Mouse (Mus musculus) heart, postnatal 0 days (tissue): ENCODE results near the gene Marveld1. TPM values are rescaled to one million over a fixed set of nuclear protein-coding genes. Genes with fewer than 3 reads are reported as not detected.
A peak's percentile ranks its signal among the peaks of the same experiment; 100 is the strongest.

ENCODE experiments used
- ATAC-seq: fragments of 200-750 bp; cut with Nextera tagmentation; 2 replicates; pipeline ENCODE4 v1.8.0; 2017; ENCODE audit warnings: low read depth, moderate number of reproducible peaks, moderate library complexity; ENCODE audit not compliant: insufficient read depth
- DNase-seq: peaks from one replicate; pipeline ENCODE4 v3.0.0-alpha.2; 2016; ENCODE audit warnings: low spot score
- H3K27ac ChIP-seq: fragments of 300-500 bp; sonication (generic); 2 replicates; pipeline ENCODE4 v1.5.1; 2014; ENCODE audit warnings: low read depth, mild to moderate bottlenecking
- H3K27me3 ChIP-seq: fragments of 300-500 bp; sonication (generic); 2 replicates; pipeline ENCODE4 v1.6.1; 2014; ENCODE audit warnings: low read length, mixed read lengths; ENCODE audit not compliant: control insufficient read depth, insufficient read depth
- H3K36me3 ChIP-seq: fragments of 300-500 bp; sonication (generic); replicated peaks from 2 replicates; pipeline ENCODE4 v1.6.1; 2014; ENCODE audit warnings: low read length, mixed read lengths; ENCODE audit not compliant: control insufficient read depth, insufficient read depth
- H3K4me1 ChIP-seq: fragments of 300-500 bp; sonication (generic); 2 replicates; pipeline ENCODE4 v1.6.1; 2014; ENCODE audit warnings: antibody characterized with exemption; ENCODE audit not compliant: control insufficient read depth, insufficient read depth
- H3K4me2 ChIP-seq: fragments of 300-500 bp; sonication (generic); 2 replicates; pipeline ENCODE4 v1.6.1; 2014; ENCODE audit warnings: low read depth, mild to moderate bottlenecking, low read length, moderate library complexity
- H3K4me3 ChIP-seq: fragments of 300-500 bp; sonication (generic); 2 replicates; pipeline ENCODE4 v1.5.1; 2014; ENCODE audit warnings: low read depth, low read length
- H3K9ac ChIP-seq: fragments of 300-500 bp; sonication (generic); replicated peaks from 2 replicates; pipeline ENCODE4 v1.6.1; 2014; ENCODE audit warnings: low read depth, low read length, mixed read lengths
- H3K9me3 ChIP-seq: fragments of 300-500 bp; sonication (generic); replicated peaks from 2 replicates; pipeline ENCODE4 v1.6.1; 2016; ENCODE audit warnings: low read length; ENCODE audit not compliant: control insufficient read depth
- CTCF ChIP-seq: IDR thresholded peaks from 2 replicates; pipeline ENCODE4 v1.5.1; 2016; ENCODE audit warnings: antibody characterized with exemption, control low read depth, low read depth
- EP300 ChIP-seq: IDR thresholded peaks from 2 replicates; pipeline ENCODE4 v1.6.1; 2016; ENCODE audit warnings: antibody characterized with exemption, low read depth
- WGBS: fragments of 180-500 bp; shearing (Covaris S2); extraction: QIAGEN DNeasy Blood & Tissue Kit; methylation state at CpG from one replicate; pipeline ENCODE4 v1.1.7; 2014; 5-methylcytosine and 5-hydroxymethylcytosine counted together
- polyA plus RNA-seq: library from polyadenylated mRNA; unstranded; fragments of >200 nt; fragmentation: Nextera tagmentation; extraction: Ambion mirVana; gene quantifications from 2 replicates; pipeline ENCODE4 v1.2.1, GENCODE M21; 2015
- total RNA-seq: library from RNA; depleted of rRNA; stranded (reverse); fragments of >200 nt; gene quantifications from 2 replicates; pipeline ENCODE4 v1.2.3, GENCODE M21; 2014; ENCODE audit warnings: low replicate concordance

Marveld1 gene
- total and polyA plus RNA-seq, 2 experiments from 2014 or later: 8.6 to 35.0 TPM

DNA sequence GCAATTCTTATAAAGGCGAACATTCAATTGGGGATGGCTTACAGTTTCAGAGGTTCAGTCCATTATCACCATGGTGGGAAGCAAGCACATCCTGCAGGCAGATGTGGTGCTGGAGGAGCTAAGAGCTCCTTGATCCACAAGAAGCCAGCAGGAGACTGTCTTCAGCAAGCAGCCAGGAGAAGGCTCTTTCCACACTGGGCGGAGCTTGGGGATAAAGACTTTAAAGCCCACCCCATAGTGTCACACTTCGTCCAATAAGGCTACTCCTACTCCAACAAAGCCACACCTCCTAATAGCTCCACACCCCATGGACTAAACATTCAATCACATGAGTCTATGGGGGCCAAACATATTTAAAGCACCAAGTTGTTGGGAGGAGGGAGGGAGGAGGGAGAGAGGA lies 5.2 kb upstream of the Marveld1 start:
- Histone ChIP-seq H3K4me3 (no peak overlapping the region), H3K36me3 (no peaks in the 10 kb centered on the region), H3K27ac (no peak overlapping the region), H3K27me3 (no peaks in the 10 kb centered on the region), H3K9ac (no peak overlapping the region), H3K4me2 (no peak overlapping the region), H3K4me1 (no peaks in the 10 kb centered on the region), H3K9me3 (no peaks in the 10 kb centered on the region)
- DNase-seq (no peak), ATAC-seq (no peak)
- TF ChIP-seq CTCF (no peak), EP300 (no peak)
- 77% methylated on average over 3 of the region's 3 CpGs for WGBS

DNA sequence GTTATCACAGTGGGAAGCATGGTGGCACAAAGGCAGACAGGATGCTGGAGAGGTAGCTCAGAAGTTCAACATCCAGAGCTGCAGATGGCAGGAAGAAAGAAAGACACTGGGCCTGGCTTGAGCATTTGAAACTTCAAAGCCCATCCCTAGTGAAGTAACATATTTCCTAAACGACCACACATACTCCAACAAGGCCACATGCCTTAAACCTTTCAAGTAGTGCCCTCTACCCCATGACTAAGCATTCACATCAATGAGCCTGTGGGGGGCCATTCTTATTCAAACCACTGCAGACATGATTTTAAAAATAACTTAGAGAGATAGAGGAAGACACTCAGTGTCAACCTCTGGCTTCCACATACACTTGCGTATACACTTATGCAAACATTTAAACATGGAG lies 4.4 kb upstream of the Marveld1 start:
- ATAC-seq: no peak
- WGBS: 87% methylated on average over 2 of the region's 2 CpGs
- H3K27ac ChIP-seq: no peak overlapping the region
- no peak for DNase-seq
- H3K4me2 ChIP-seq: no peak overlapping the region
- H3K36me3 ChIP-seq: no peaks in the 10 kb centered on the region
- H3K27me3 ChIP-seq: no peaks in the 10 kb centered on the region
- H3K9ac ChIP-seq: no peak overlapping the region
- TF ChIP-seq CTCF (no peak), EP300 (no peak)
- no peaks in the 10 kb centered on the region for H3K4me1 ChIP-seq
- no peaks in the 10 kb centered on the region for H3K9me3 ChIP-seq
- no peak overlapping the region for H3K4me3 ChIP-seq

GRCm38 (mm10) chr19:42144067-42144466 lies 3.1 kb upstream of the Marveld1 start:
- peaks cover 5% of the 10 kb centered on the region for H3K4me1 ChIP-seq
- ATAC-seq (no peak; the same call in 1 of the 2 replicates), DNase-seq (peak; percentile 81)
- no peak overlapping the region for H3K4me3 ChIP-seq
- no peak overlapping the region for H3K9ac ChIP-seq
- H3K27ac ChIP-seq: peak overlapping the region; percentile 49
- H3K4me2 ChIP-seq: no peak overlapping the region
- H3K9me3 ChIP-seq: no peaks in the 10 kb centered on the region
- 19% methylated on average over 6 of the region's 6 CpGs for WGBS
- H3K36me3 ChIP-seq: no peaks in the 10 kb centered on the region
- no peaks in the 10 kb centered on the region for H3K27me3 ChIP-seq
- no peak for TF ChIP-seq CTCF
- no peak for TF ChIP-seq EP300

- no peak overlapping the region for H3K4me2 ChIP-seq
Measured at GRCm38 (mm10) chr19:42144541-42145167, 2.5 kb upstream of the Marveld1 start.

GRCm38 (mm10) chr19:42145210-42145609 lies 2.0 kb upstream of the Marveld1 start:
- no peak for ATAC-seq
- peaks cover 16% of the 10 kb centered on the region for H3K4me1 ChIP-seq
- DNase-seq: no peak
- no peaks in the 10 kb centered on the region for H3K27me3 ChIP-seq
- H3K9ac ChIP-seq: no peak overlapping the region
- H3K9me3 ChIP-seq: no peaks in the 10 kb centered on the region
- 46% methylated on average over 4 of the region's 4 CpGs for WGBS
- H3K36me3 ChIP-seq: no peaks in the 10 kb centered on the region
- no peak for TF ChIP-seq CTCF
- TF ChIP-seq EP300: no peak
- 0 out of 2 replicates have a peak overlapping the region, but pooled peaks have one; percentile 30 for H3K27ac ChIP-seq
- H3K4me2 ChIP-seq: no peak overlapping the region
- H3K4me3 ChIP-seq: no peak overlapping the region

More at GRCm38 (mm10) chr19:42144541-42145167, 2.5 kb upstream of the Marveld1 start:
- no peak overlapping the region for H3K9ac ChIP-seq
- H3K4me1 ChIP-seq: peaks cover 11% of the 10 kb centered on the region
- 27% methylated on average over 8 of the region's 8 CpGs for WGBS
- no peaks in the 10 kb centered on the region for H3K36me3 ChIP-seq
- TF ChIP-seq EP300 (peak; percentile 39; the same call in 1 of the 2 replicates), CTCF (peak; percentile 68)
- H3K27ac ChIP-seq: peak overlapping the region; percentile 49; the same call in 1 of the 2 replicates
- DNase-seq (peak; percentile 85), ATAC-seq (no peak)
- H3K27me3 ChIP-seq: no peaks in the 10 kb centered on the region
- H3K4me3 ChIP-seq: no peak overlapping the region
- no peaks in the 10 kb centered on the region for H3K9me3 ChIP-seq

- 91% methylated on average over 2 of the region's 2 CpGs for WGBS
- no peaks in the 10 kb centered on the region for H3K9me3 ChIP-seq
- no peaks in the 10 kb centered on the region for H3K27me3 ChIP-seq
- no peak overlapping the region for H3K27ac ChIP-seq
- no peak overlapping the region for H3K4me2 ChIP-seq
- H3K4me3 ChIP-seq: no peak overlapping the region
- DNase-seq (no peak), ATAC-seq (no peak)
- no peak overlapping the region for H3K9ac ChIP-seq
- H3K36me3 ChIP-seq: no peaks in the 10 kb centered on the region
- peaks cover 21% of the 10 kb centered on the region for H3K4me1 ChIP-seq
- TF ChIP-seq EP300: no peak
- TF ChIP-seq CTCF: no peak
Measured at GRCm38 (mm10) chr19:42145731-42146130, 1.5 kb upstream of the Marveld1 start.
